Mouse (Mus musculus): Measurements from ENCODE around the gene Pald1. TPM values are rescaled to one million over a fixed set of nuclear protein-coding genes. Genes with fewer than 3 reads are reported as not detected.

Pald1 gene
- polyA plus RNA-seq, 1 experiment from 2014 or later, result 24.1 TPM

- no peaks in the 10 kb centered on the region for H3K27me3 ChIP-seq
- no peaks in the 10 kb centered on the region for H3K9me3 ChIP-seq
- H3K4me1 ChIP-seq, result peaks cover 23% of the 10 kb centered on the region
- 0 out of 2 replicates have a peak, but pooled peaks cover 4% of the 10 kb centered on the region for H3K36me3 ChIP-seq
- H3K4me3 ChIP-seq, result no peak overlapping the region
- H3K27ac ChIP-seq, result no peak overlapping the region
- ATAC-seq (ENCODE audit: low FRiP score, low read depth), result no peak
- no peak overlapping the region for H3K4me2 ChIP-seq (replicated peaks)
- no peak overlapping the region for H3K9ac ChIP-seq
- WGBS, result 94% methylated on average over 6 of the region's 6 CpGs
These were observed 18.9 kb downstream of the Pald1 start for GRCm38 (mm10) chr10:61364431-61364830.

- ATAC-seq (ENCODE audit: low FRiP score, low read depth), result no peak
- H3K4me3 ChIP-seq, result no peak overlapping the region
These were observed 20.3 kb downstream of the Pald1 start for GRCm38 (mm10) chr10:61362992-61363391.

GRCm38 (mm10) chr10:61362483-61362882 lies 20.8 kb downstream of the Pald1 start:
- no peaks in the 10 kb centered on the region for H3K9me3 ChIP-seq
- H3K4me1 ChIP-seq, result peaks cover 25% of the 10 kb centered on the region
- H3K4me2 ChIP-seq (replicated peaks), result no peak overlapping the region
- no peak for ATAC-seq (ENCODE audit: low FRiP score, low read depth)
- H3K36me3 ChIP-seq, result 0 out of 2 replicates have a peak, but pooled peaks cover 4% of the 10 kb centered on the region
- H3K9ac ChIP-seq, result no peak overlapping the region
- H3K27ac ChIP-seq, result no peak overlapping the region
- no peak overlapping the region for H3K4me3 ChIP-seq
- no peaks in the 10 kb centered on the region for H3K27me3 ChIP-seq
- 80% methylated on average over 9 of the region's 9 CpGs for WGBS

More at GRCm38 (mm10) chr10:61362992-61363391, 20.3 kb downstream of the Pald1 start:
- H3K27ac ChIP-seq, result no peak overlapping the region
- no peaks in the 10 kb centered on the region for H3K27me3 ChIP-seq
- no peaks in the 10 kb centered on the region for H3K9me3 ChIP-seq
- H3K4me2 ChIP-seq (replicated peaks), result no peak overlapping the region
- peaks cover 21% of the 10 kb centered on the region for H3K4me1 ChIP-seq
- H3K9ac ChIP-seq, result no peak overlapping the region
- WGBS, result 82% methylated on average over 8 of the region's 8 CpGs
- 0 out of 2 replicates have a peak, but pooled peaks cover 4% of the 10 kb centered on the region for H3K36me3 ChIP-seq

- 92% methylated on average over 8 of the region's 8 CpGs for WGBS
- no peaks in the 10 kb centered on the region for H3K9me3 ChIP-seq
These were observed 22.7 kb downstream of the Pald1 start for GRCm38 (mm10) chr10:61360667-61361066.

GRCm38 (mm10) chr10:61359411-61359810 lies 23.9 kb downstream of the Pald1 start:
- Histone ChIP-seq H3K9ac (no peak overlapping the region), H3K4me1 (peaks cover 25% of the 10 kb centered on the region), H3K4me3 (no peak overlapping the region), H3K4me2 (replicated peaks) (no peak overlapping the region), H3K27ac (no peak overlapping the region), H3K36me3 (peaks cover 9% of the 10 kb centered on the region), H3K9me3 (no peaks in the 10 kb centered on the region), H3K27me3 (no peaks in the 10 kb centered on the region)
- no peak for ATAC-seq (ENCODE audit: low FRiP score, low read depth)
- WGBS, result 72% methylated on average over 8 of the region's 8 CpGs

More at GRCm38 (mm10) chr10:61360667-61361066, 22.7 kb downstream of the Pald1 start:
- H3K4me1 ChIP-seq, result peaks cover 25% of the 10 kb centered on the region
- peaks cover 4% of the 10 kb centered on the region; the same call in 1 of the 2 replicates for H3K36me3 ChIP-seq
- no peak overlapping the region for H3K4me2 ChIP-seq (replicated peaks)
- H3K4me3 ChIP-seq, result no peak overlapping the region
- H3K9ac ChIP-seq, result no peak overlapping the region
- H3K27me3 ChIP-seq, result no peaks in the 10 kb centered on the region
- H3K27ac ChIP-seq, result no peak overlapping the region
- ATAC-seq (ENCODE audit: low FRiP score, low read depth), result no peak

GRCm38 (mm10) chr10:61357658-61358057 lies 25.7 kb downstream of the Pald1 start:
- H3K4me2 ChIP-seq (replicated peaks), result no peak overlapping the region
- ATAC-seq (ENCODE audit: low FRiP score, low read depth), result 0 out of 2 replicates have a peak, but pooled peaks have one; percentile 19

GRCm38 (mm10) chr10:61356568-61356967 lies 26.8 kb downstream of the Pald1 start:
- Histone ChIP-seq H3K36me3 (peaks cover 26% of the 10 kb centered on the region), H3K27me3 (no peaks in the 10 kb centered on the region), H3K9ac (no peak overlapping the region), H3K4me3 (no peak overlapping the region), H3K27ac (no peak overlapping the region), H3K9me3 (no peaks in the 10 kb centered on the region), H3K4me1 (peaks cover 21% of the 10 kb centered on the region), H3K4me2 (replicated peaks) (no peak overlapping the region)
- ATAC-seq (ENCODE audit: low FRiP score, low read depth), result no peak
- 77% methylated on average over 8 of the region's 8 CpGs for WGBS

More at GRCm38 (mm10) chr10:61357658-61358057, 25.7 kb downstream of the Pald1 start:
- 50% methylated on average over 8 of the region's 8 CpGs for WGBS
- peaks cover 21% of the 10 kb centered on the region for H3K4me1 ChIP-seq
- H3K9ac ChIP-seq, result no peak overlapping the region
- peaks cover 16% of the 10 kb centered on the region for H3K36me3 ChIP-seq
- no peaks in the 10 kb centered on the region for H3K27me3 ChIP-seq
- H3K27ac ChIP-seq, result no peak overlapping the region
- H3K4me3 ChIP-seq, result no peak overlapping the region
- H3K9me3 ChIP-seq, result no peaks in the 10 kb centered on the region

GRCm38 (mm10) chr10:61356095-61356494 lies 27.2 kb downstream of the Pald1 start:
- peaks cover 31% of the 10 kb centered on the region for H3K36me3 ChIP-seq
- ATAC-seq (ENCODE audit: low FRiP score, low read depth), result no peak
- H3K27ac ChIP-seq, result no peak overlapping the region
- no peak overlapping the region for H3K4me2 ChIP-seq (replicated peaks)
- 97% methylated on average over 5 of the region's 5 CpGs for WGBS
- no peaks in the 10 kb centered on the region for H3K27me3 ChIP-seq
- H3K9ac ChIP-seq, result no peak overlapping the region
- peaks cover 21% of the 10 kb centered on the region for H3K4me1 ChIP-seq
- no peaks in the 10 kb centered on the region for H3K9me3 ChIP-seq
- H3K4me3 ChIP-seq, result no peak overlapping the region

- no peak for ATAC-seq (ENCODE audit: low FRiP score, low read depth)
- peaks cover 21% of the 10 kb centered on the region for H3K4me1 ChIP-seq
- peaks cover 36% of the 10 kb centered on the region for H3K36me3 ChIP-seq
- H3K9me3 ChIP-seq, result no peaks in the 10 kb centered on the region
- no peaks in the 10 kb centered on the region for H3K27me3 ChIP-seq
- no peak overlapping the region for H3K4me2 ChIP-seq (replicated peaks)
- H3K9ac ChIP-seq, result no peak overlapping the region
- H3K4me3 ChIP-seq, result no peak overlapping the region
- H3K27ac ChIP-seq, result no peak overlapping the region
- 97% methylated on average over 13 of the region's 13 CpGs for WGBS
These were observed 27.7 kb downstream of the Pald1 start for GRCm38 (mm10) chr10:61355611-61356010.

GRCm38 (mm10) chr10:61351216-61351615 lies 32.1 kb downstream of the Pald1 start:
- Histone ChIP-seq H3K27me3 (no peaks in the 10 kb centered on the region), H3K4me2 (replicated peaks) (no peak overlapping the region), H3K36me3 (peaks cover 67% of the 10 kb centered on the region), H3K9ac (no peak overlapping the region), H3K4me1 (peaks cover 9% of the 10 kb centered on the region), H3K9me3 (no peaks in the 10 kb centered on the region; the same call in 1 of the 2 replicates), H3K27ac (no peak overlapping the region), H3K4me3 (no peak overlapping the region)
- WGBS, result 78% methylated on average over 4 of the region's 4 CpGs
- ATAC-seq (ENCODE audit: low FRiP score, low read depth), result no peak

- H3K9me3 ChIP-seq, result no peaks in the 10 kb centered on the region; the same call in 1 of the 2 replicates
- H3K27me3 ChIP-seq, result no peaks in the 10 kb centered on the region
- no peak overlapping the region for H3K4me3 ChIP-seq
- H3K4me2 ChIP-seq (replicated peaks), result no peak overlapping the region
- 11% methylated on average over 10 of the region's 10 CpGs for WGBS
- peaks cover 11% of the 10 kb centered on the region for H3K4me1 ChIP-seq
- no peak overlapping the region for H3K9ac ChIP-seq
- H3K36me3 ChIP-seq, result peaks cover 52% of the 10 kb centered on the region
- ATAC-seq (ENCODE audit: low FRiP score, low read depth), result no peak
- no peak overlapping the region for H3K27ac ChIP-seq
These were observed 37.0 kb downstream of the Pald1 start for GRCm38 (mm10) chr10:61346374-61346773.

- WGBS, result 79% methylated on average over 8 of the region's 8 CpGs
- Histone ChIP-seq H3K4me1 (peaks cover 11% of the 10 kb centered on the region), H3K4me3 (no peak overlapping the region), H3K27ac (no peak overlapping the region), H3K36me3 (peaks cover 45% of the 10 kb centered on the region), H3K9me3 (no peaks in the 10 kb centered on the region; the same call in 1 of the 2 replicates), H3K27me3 (no peaks in the 10 kb centered on the region), H3K9ac (no peak overlapping the region), H3K4me2 (replicated peaks) (no peak overlapping the region)
- ATAC-seq (ENCODE audit: low FRiP score, low read depth), result no peak
These were observed 38.2 kb downstream of the Pald1 start for GRCm38 (mm10) chr10:61345179-61345578.

GRCm38 (mm10) chr10:61343950-61344349 lies 39.4 kb downstream of the Pald1 start:
- no peaks in the 10 kb centered on the region for H3K9me3 ChIP-seq
- no peak overlapping the region for H3K27ac ChIP-seq
- no peak overlapping the region for H3K4me2 ChIP-seq (replicated peaks)
- peak; percentile 16; the same call in 1 of the 2 replicates for ATAC-seq (ENCODE audit: low FRiP score, low read depth)
- H3K4me3 ChIP-seq, result no peak overlapping the region
- H3K9ac ChIP-seq, result no peak overlapping the region
- H3K36me3 ChIP-seq, result peaks cover 36% of the 10 kb centered on the region
- H3K4me1 ChIP-seq, result peaks cover 11% of the 10 kb centered on the region
- no peaks in the 10 kb centered on the region for H3K27me3 ChIP-seq
- WGBS, result 67% methylated on average over 8 of the region's 8 CpGs

All from limb, embryonic 13.5 days (tissue).